Mouse (Mus musculus) urinary bladder, adult 2 months (tissue): Measurements from ENCODE around the gene Myl9. TPM values are rescaled to one million over a fixed set of nuclear protein-coding genes. Genes with fewer than 3 reads are reported as not detected.

Source experiments
- DNase-seq: peaks from one replicate; pipeline ENCODE4 v3.0.0; 2022; ENCODE audit warnings: low spot score
- polyA plus RNA-seq: library from polyadenylated mRNA; depleted of rRNA; stranded (reverse); fragments of >200 nt; gene quantifications from 2 replicates; pipeline ENCODE4 v1.2.3, GENCODE M21; 2012; rRNA removed

The Myl9 gene
- 4,146 and 6,672 TPM in 2 replicates for polyA plus RNA-seq

GRCm38 (mm10) chr2:156774738-156775454 lies at the start of gene Myl9:
Myl9 (plus strand) TSS chr2:156775420.
- no peak for DNase-seq

- DNase-seq, result no peak
Measured at GRCm38 (mm10) chr2:156726344-156726743, 48.9 kb upstream of the Myl9 start.

GRCm38 (mm10) chr2:156726878-156727277 lies 48.3 kb upstream of the Myl9 start:
- DNase-seq, result no peak

- DNase-seq, result no peak
Measured at GRCm38 (mm10) chr2:156729537-156730469, 45.4 kb upstream of the Myl9 start.

GRCm38 (mm10) chr2:156730501-156730921 lies 44.7 kb upstream of the Myl9 start:
- DNase-seq, result no peak

GRCm38 (mm10) chr2:156731592-156731991 lies 43.6 kb upstream of the Myl9 start:
- DNase-seq, result no peak

- no peak for DNase-seq
Measured at GRCm38 (mm10) chr2:156732109-156732508, 43.1 kb upstream of the Myl9 start.

- DNase-seq, result no peak
Measured at GRCm38 (mm10) chr2:156735761-156736335, 39.4 kb upstream of the Myl9 start.

GRCm38 (mm10) chr2:156736846-156737245 lies 38.4 kb upstream of the Myl9 start:
- no peak for DNase-seq

GRCm38 (mm10) chr2:156737976-156738375 lies 37.2 kb upstream of the Myl9 start:
- no peak for DNase-seq

- DNase-seq, result no peak
Measured at GRCm38 (mm10) chr2:156741265-156741664, 34.0 kb upstream of the Myl9 start.

- DNase-seq, result no peak
Measured at GRCm38 (mm10) chr2:156741998-156742397, 33.2 kb upstream of the Myl9 start.

GRCm38 (mm10) chr2:156743248-156743647 lies 32.0 kb upstream of the Myl9 start:
- no peak for DNase-seq

- DNase-seq, result no peak
Measured at GRCm38 (mm10) chr2:156744414-156744813, 30.8 kb upstream of the Myl9 start.

- no peak for DNase-seq
Measured at GRCm38 (mm10) chr2:156747315-156747714, 27.9 kb upstream of the Myl9 start.

GRCm38 (mm10) chr2:156749687-156750086 lies 25.5 kb upstream of the Myl9 start:
- DNase-seq, result no peak

GRCm38 (mm10) chr2:156756937-156757336 lies 18.3 kb upstream of the Myl9 start:
- DNase-seq, result no peak

- no peak for DNase-seq
Measured at GRCm38 (mm10) chr2:156760843-156761505, 14.2 kb upstream of the Myl9 start.

GRCm38 (mm10) chr2:156761521-156762278 lies 13.5 kb upstream of the Myl9 start:
- no peak for DNase-seq

GRCm38 (mm10) chr2:156762499-156762898 lies 12.7 kb upstream of the Myl9 start:
- no peak for DNase-seq

- DNase-seq, result no peak
Measured at GRCm38 (mm10) chr2:156763101-156763500, 12.1 kb upstream of the Myl9 start.
